Mouse (Mus musculus) liver, embryonic 15.5 days (tissue): ENCODE measurements around the gene Gpatch2. TPM values are rescaled to one million over a fixed set of nuclear protein-coding genes. Genes with fewer than 3 reads are reported as not detected.

Source experiments
- ATAC-seq: fragments of 200-750 bp; cut with Nextera tagmentation; 2 replicates; pipeline ENCODE4 v1.8.0; 2017; ENCODE audit warnings: moderate number of reproducible peaks, mild to moderate bottlenecking, moderate library complexity; ENCODE audit not compliant: insufficient read depth
- H3K27ac ChIP-seq: fragments of 300-500 bp; sonication (generic); replicated peaks from 2 replicates; pipeline ENCODE4 v1.5.1; 2015; ENCODE audit warnings: mild to moderate bottlenecking, inconsistent platforms
- H3K27me3 ChIP-seq: fragments of 300-500 bp; sonication (generic); 2 replicates; pipeline ENCODE4 v1.6.1; 2015; ENCODE audit warnings: mild to moderate bottlenecking, inconsistent platforms
- H3K36me3 ChIP-seq: fragments of 300-500 bp; sonication (generic); replicated peaks from 2 replicates; pipeline ENCODE4 v1.6.1; 2015; ENCODE audit warnings: moderate library complexity, mild to moderate bottlenecking, inconsistent platforms
- H3K4me1 ChIP-seq: fragments of 300-500 bp; sonication (generic); replicated peaks from 2 replicates; pipeline ENCODE4 v1.6.1; 2015; ENCODE audit warnings: inconsistent platforms
- H3K4me2 ChIP-seq: fragments of 300-500 bp; sonication (generic); 2 replicates; pipeline ENCODE4 v1.6.1; 2015; ENCODE audit warnings: moderate library complexity, mild to moderate bottlenecking, inconsistent platforms
- H3K4me3 ChIP-seq: fragments of 300-500 bp; sonication (generic); replicated peaks from 2 replicates; pipeline ENCODE4 v1.5.1; 2015; ENCODE audit warnings: mild to moderate bottlenecking, inconsistent platforms
- H3K9ac ChIP-seq: fragments of 300-500 bp; sonication (generic); 2 replicates; pipeline ENCODE4 v1.6.1; 2015; ENCODE audit warnings: moderate library complexity, mild to moderate bottlenecking, inconsistent platforms
- H3K9me3 ChIP-seq: fragments of 300-500 bp; sonication (generic); replicated peaks from 2 replicates; pipeline ENCODE4 v1.6.1; 2016; ENCODE audit warnings: inconsistent platforms
- WGBS: fragments of 180-500 bp; shearing (Covaris S2); methylation state at CpG from one replicate; pipeline ENCODE4 v1.1.7; 2015; ENCODE audit warnings: mixed read lengths; ENCODE audit not compliant: insufficient replicate concordance; 5-methylcytosine and 5-hydroxymethylcytosine counted together
- polyA plus RNA-seq: library from polyadenylated mRNA; unstranded; fragments of >200 nt; fragmentation: Nextera tagmentation; extraction: Ambion mirVana; gene quantifications from 2 replicates; pipeline ENCODE4 v1.2.1, GENCODE M21; 2015

The Gpatch2 gene
- polyA plus RNA-seq, 1 experiment from 2014 or later: 4.5 TPM

DNA sequence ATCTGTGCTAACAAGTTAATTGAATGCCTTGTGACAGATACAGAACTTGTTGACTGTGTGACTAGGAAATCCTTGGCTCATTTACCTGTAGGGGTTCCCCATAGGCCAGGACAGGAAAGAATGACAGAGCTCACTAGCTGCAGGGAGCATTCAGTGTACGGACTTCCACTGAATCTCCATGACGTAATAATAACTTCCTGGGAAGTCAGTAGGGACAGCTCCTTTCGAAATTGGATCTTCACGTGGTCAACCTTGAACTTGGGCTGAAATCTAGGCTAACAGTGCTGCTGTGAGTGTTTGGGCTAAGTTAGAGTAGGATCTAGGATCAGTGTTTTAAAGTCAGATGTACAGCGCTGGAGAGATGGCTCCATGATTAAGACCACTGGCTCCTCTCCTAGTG, 29.4 kb downstream of the Gpatch2 start:
- WGBS: 69% methylated on average over 5 of the region's 5 CpGs
- H3K9ac ChIP-seq: no peak overlapping the region

DNA sequence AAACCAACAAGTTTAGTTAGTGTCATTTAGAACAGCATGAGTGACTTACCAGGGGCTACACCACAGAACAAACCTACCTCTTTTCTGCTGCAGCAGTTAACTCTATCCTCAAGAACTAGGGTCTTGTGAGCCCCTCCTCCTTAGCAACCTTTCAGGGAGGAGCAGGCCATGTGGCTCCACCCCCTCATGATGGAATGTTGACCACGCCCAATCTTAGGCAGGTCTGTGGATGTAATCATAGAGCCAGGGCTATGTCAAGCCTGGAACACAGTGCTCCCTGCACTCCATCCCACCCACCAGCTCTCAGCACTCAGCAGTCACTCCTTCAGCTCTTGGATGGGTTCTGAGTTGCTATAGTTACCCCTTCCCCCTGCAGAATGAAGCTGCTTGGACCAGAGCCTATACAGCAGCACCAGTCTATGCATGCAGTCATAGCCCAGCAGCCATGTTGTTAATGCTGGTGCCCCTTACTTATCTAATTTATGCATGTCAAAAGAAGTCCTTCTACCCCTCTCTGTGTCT, 35.5 kb downstream of the Gpatch2 start:
- Histone ChIP-seq H3K9me3 (no peaks in the 10 kb centered on the region), H3K9ac (no peak overlapping the region), H3K4me3 (no peak overlapping the region), H3K27ac (no peak overlapping the region), H3K4me2 (no peak overlapping the region), H3K4me1 (no peaks in the 10 kb centered on the region), H3K36me3 (no peaks in the 10 kb centered on the region), H3K27me3 (no peaks in the 10 kb centered on the region)
- ATAC-seq: 0 out of 2 replicates have a peak, but pooled peaks have one; percentile 28
- WGBS: 61% methylated on average over 1 of the region's 1 CpGs

More for the DNA sequence above, 29.4 kb downstream of the Gpatch2 start:
- H3K27ac ChIP-seq: no peak overlapping the region
- no peak for ATAC-seq
- no peak overlapping the region for H3K4me3 ChIP-seq
- 0 out of 2 replicates have a peak, but pooled peaks cover 4% of the 10 kb centered on the region for H3K4me1 ChIP-seq
- H3K27me3 ChIP-seq: no peaks in the 10 kb centered on the region
- no peaks in the 10 kb centered on the region for H3K9me3 ChIP-seq
- no peaks in the 10 kb centered on the region for H3K36me3 ChIP-seq
- no peak overlapping the region for H3K4me2 ChIP-seq

- H3K4me1 ChIP-seq: no peaks in the 10 kb centered on the region
- H3K27ac ChIP-seq: no peak overlapping the region
- H3K4me3 ChIP-seq: no peak overlapping the region
- no peaks in the 10 kb centered on the region for H3K36me3 ChIP-seq
- WGBS: 77% methylated on average over 4 of the region's 4 CpGs
- H3K9ac ChIP-seq: no peak overlapping the region
- H3K4me2 ChIP-seq: no peak overlapping the region
- H3K9me3 ChIP-seq: no peaks in the 10 kb centered on the region
- no peak for ATAC-seq
- no peaks in the 10 kb centered on the region for H3K27me3 ChIP-seq
Observed at GRCm38 (mm10) chr1:187258756-187259155, 43.4 kb downstream of the Gpatch2 start.

- Histone ChIP-seq H3K36me3 (no peaks in the 10 kb centered on the region), H3K9ac (no peak overlapping the region), H3K27ac (no peak overlapping the region), H3K9me3 (no peaks in the 10 kb centered on the region), H3K27me3 (no peaks in the 10 kb centered on the region), H3K4me3 (no peak overlapping the region), H3K4me1 (no peaks in the 10 kb centered on the region), H3K4me2 (no peak overlapping the region)
- WGBS: 66% methylated on average over 4 of the region's 4 CpGs
- ATAC-seq: no peak
Observed at GRCm38 (mm10) chr1:187267601-187268000, 52.3 kb downstream of the Gpatch2 start.

DNA sequence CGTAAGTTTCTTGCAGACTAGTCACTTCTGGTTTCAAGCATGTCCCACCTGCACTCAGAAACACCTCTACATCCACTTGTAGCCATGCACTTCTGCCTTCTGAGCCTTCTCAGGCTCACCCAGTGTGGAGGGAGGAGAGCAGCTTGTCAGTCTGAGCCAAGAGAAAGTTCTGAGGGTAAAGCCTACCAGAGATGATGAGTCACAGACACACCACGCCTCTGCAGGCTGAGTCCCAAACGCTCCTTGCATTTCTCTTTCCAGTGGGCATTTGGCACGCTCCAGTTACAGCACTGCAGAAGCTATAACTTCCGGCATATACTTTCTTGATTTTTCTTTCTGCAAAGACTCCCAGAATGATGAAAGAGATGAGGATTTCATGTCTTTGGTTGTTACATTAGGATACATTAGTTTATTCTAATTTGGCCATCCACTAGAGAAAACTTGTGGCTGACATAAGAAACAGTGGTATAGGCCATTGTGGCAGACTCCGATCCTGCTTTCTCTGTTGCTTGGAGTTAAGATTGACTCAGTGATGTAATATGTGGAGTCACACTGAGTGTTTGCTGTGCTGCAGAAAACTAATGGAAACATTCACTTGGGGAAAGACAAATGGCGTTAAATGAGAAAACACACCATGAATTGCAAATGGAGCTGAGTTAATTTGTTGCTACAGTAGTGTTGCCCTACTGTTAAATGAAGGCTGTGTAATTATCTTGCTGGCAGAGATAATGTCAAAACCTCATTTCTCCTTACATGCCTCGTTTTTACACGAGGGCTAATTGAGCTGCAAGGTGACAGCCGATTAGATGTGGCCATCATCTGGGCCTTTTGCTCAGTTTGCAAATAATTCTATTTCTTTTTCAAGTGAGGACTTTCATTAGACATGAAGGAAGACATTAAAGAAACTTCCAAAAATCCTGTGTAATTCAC, 55.3 kb downstream of the Gpatch2 start:
- ATAC-seq: no peak
- H3K4me1 ChIP-seq: no peaks in the 10 kb centered on the region
- H3K36me3 ChIP-seq: no peaks in the 10 kb centered on the region
- no peak overlapping the region for H3K4me3 ChIP-seq
- no peak overlapping the region for H3K27ac ChIP-seq
- no peaks in the 10 kb centered on the region for H3K9me3 ChIP-seq
- H3K4me2 ChIP-seq: no peak overlapping the region
- H3K27me3 ChIP-seq: no peaks in the 10 kb centered on the region
- WGBS: 66% methylated on average over 10 of the region's 10 CpGs
- H3K9ac ChIP-seq: no peak overlapping the region

- WGBS: 69% methylated on average over 9 of the region's 9 CpGs
- Histone ChIP-seq H3K9me3 (no peaks in the 10 kb centered on the region), H3K36me3 (no peaks in the 10 kb centered on the region), H3K4me1 (no peaks in the 10 kb centered on the region), H3K4me3 (no peak overlapping the region), H3K27me3 (no peaks in the 10 kb centered on the region), H3K27ac (no peak overlapping the region), H3K9ac (no peak overlapping the region), H3K4me2 (no peak overlapping the region)
- ATAC-seq: no peak
Observed at GRCm38 (mm10) chr1:187277324-187277723, 62.0 kb downstream of the Gpatch2 start.

- H3K9me3 ChIP-seq: no peaks in the 10 kb centered on the region
- 58% methylated on average over 5 of the region's 5 CpGs for whole genome bisulfite sequencing
- H3K36me3 ChIP-seq: no peaks in the 10 kb centered on the region
- H3K4me2 ChIP-seq: no peak overlapping the region
- H3K9ac ChIP-seq: no peak overlapping the region
- H3K4me1 ChIP-seq: no peaks in the 10 kb centered on the region
- no peak overlapping the region for H3K27ac ChIP-seq
- no peak overlapping the region for H3K4me3 ChIP-seq
- H3K27me3 ChIP-seq: no peaks in the 10 kb centered on the region
- ATAC-seq: no peak
Observed at GRCm38 (mm10) chr1:187278472-187278871, 63.2 kb downstream of the Gpatch2 start.

DNA sequence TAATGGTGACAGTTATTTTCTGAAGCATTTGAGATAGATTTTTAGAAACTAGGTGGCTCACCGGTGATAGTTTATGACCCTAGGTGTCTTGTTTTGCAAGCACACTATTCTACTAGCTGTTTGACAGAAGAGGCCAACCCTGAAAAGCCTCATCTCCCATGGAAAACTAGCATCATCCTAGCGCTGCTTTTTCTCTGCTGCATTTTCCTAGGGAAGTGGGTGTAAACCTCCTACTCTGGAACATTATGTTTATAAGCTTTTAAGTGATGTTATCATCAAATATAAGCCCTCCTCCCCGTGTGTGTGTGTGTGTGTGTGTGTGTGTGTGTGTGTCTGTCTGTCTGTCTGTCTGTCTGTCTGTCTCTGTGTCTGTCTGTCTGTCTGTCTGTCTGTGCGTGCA, 64.5 kb downstream of the Gpatch2 start:
- Histone ChIP-seq H3K4me1 (no peaks in the 10 kb centered on the region), H3K4me2 (no peak overlapping the region), H3K27ac (no peak overlapping the region), H3K27me3 (no peaks in the 10 kb centered on the region), H3K9ac (no peak overlapping the region), H3K9me3 (no peaks in the 10 kb centered on the region), H3K36me3 (no peaks in the 10 kb centered on the region), H3K4me3 (no peak overlapping the region)
- whole genome bisulfite sequencing: 66% methylated on average over 4 of the region's 4 CpGs
- no peak for ATAC-seq

GRCm38 (mm10) chr1:187282321-187282720, 67.0 kb downstream of the Gpatch2 start:
- no peak for ATAC-seq
- Histone ChIP-seq H3K4me3 (no peak overlapping the region), H3K9me3 (no peaks in the 10 kb centered on the region), H3K27ac (no peak overlapping the region), H3K36me3 (no peaks in the 10 kb centered on the region), H3K4me2 (no peak overlapping the region), H3K4me1 (no peaks in the 10 kb centered on the region), H3K9ac (no peak overlapping the region), H3K27me3 (no peaks in the 10 kb centered on the region)
- WGBS: 64% methylated on average over 3 of the region's 3 CpGs

DNA sequence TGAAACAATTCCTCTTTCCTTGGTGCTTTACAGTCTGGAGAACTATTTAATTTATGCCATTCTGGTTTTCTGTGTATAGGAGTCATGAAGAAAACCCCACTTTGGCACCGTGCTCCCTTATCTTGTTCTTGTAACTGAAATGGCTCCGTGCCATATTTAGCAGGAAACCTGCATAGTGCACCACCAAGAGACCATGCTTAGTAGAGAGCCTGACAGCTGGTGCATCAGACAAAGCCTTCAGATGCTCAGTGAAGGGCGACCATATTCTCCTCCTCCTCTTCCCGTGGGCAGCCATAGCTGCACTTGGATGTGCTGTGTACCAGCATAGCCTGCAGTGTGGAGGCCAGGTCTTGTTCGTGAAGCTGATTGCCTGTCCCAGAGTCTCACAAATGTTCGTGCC, 67.5 kb downstream of the Gpatch2 start:
- ATAC-seq: no peak
- Histone ChIP-seq H3K27ac (no peak overlapping the region), H3K9ac (no peak overlapping the region), H3K4me3 (no peak overlapping the region), H3K4me2 (no peak overlapping the region), H3K36me3 (no peaks in the 10 kb centered on the region), H3K9me3 (no peaks in the 10 kb centered on the region), H3K27me3 (no peaks in the 10 kb centered on the region), H3K4me1 (no peaks in the 10 kb centered on the region)
- 54% methylated on average over 6 of the region's 6 CpGs for WGBS

DNA sequence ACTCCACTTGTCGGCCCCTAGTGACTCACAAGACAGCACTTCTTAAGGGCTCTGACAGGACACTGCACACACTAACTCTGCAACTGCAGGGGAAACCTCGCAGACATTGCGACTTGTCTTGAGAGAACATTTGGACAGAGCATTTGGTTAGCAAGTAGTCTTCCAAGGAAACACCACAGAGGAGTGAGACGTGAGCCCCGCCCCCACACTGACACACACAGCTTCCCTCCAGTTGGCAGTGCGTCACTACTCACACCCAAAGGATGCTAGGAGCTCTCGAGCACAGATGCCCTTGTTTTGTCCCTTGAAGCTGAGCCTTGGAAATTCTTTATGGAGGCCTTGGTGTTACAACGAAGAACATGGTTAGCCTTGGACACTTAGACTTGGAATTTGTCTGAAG, 70.4 kb downstream of the Gpatch2 start:
- Histone ChIP-seq H3K4me2 (no peak overlapping the region), H3K9ac (no peak overlapping the region), H3K4me1 (no peaks in the 10 kb centered on the region), H3K4me3 (no peak overlapping the region), H3K27me3 (no peaks in the 10 kb centered on the region), H3K9me3 (no peaks in the 10 kb centered on the region), H3K27ac (no peak overlapping the region), H3K36me3 (no peaks in the 10 kb centered on the region)
- WGBS: 72% methylated on average over 8 of the region's 8 CpGs
- no peak for ATAC-seq
